Mouse (Mus musculus) cerebellum, adult 2 months (tissue): ENCODE measurements around the gene Prss57. TPM values are rescaled to one million over a fixed set of nuclear protein-coding genes. Genes with fewer than 3 reads are reported as not detected.

Experiments
- DNase-seq, 2 experiments: peaks; one replicate each; pipeline ENCODE4 v3.0.0; 2021
- H3K27ac ChIP-seq: fragments of 200-500 bp; 2 replicates; pipeline ENCODE4 v1.5.1; 2012; ENCODE audit warnings: low read length, control low read depth, inconsistent platforms; ENCODE audit not compliant: insufficient read depth
- H3K27me3 ChIP-seq: fragments of 200-500 bp; 2 replicates; pipeline ENCODE4 v1.6.1; 2012; ENCODE audit warnings: inconsistent platforms, mild to moderate bottlenecking, low read length, moderate library complexity; ENCODE audit not compliant: control insufficient read depth, insufficient read depth
- H3K4me1 ChIP-seq: fragments of 200-500 bp; 2 replicates; pipeline ENCODE4 v1.6.1; 2011; ENCODE audit warnings: low read length; ENCODE audit not compliant: control insufficient read depth, insufficient read depth
- H3K4me3 ChIP-seq: fragments of 200-500 bp; replicated peaks from 2 replicates; pipeline ENCODE3; 2011; ENCODE audit warnings: mild to moderate bottlenecking, low read depth, low read length, control low read depth; ENCODE audit not compliant: insufficient read depth
- CTCF ChIP-seq: fragments of 200-500 bp; IDR thresholded peaks from 2 replicates; pipeline ENCODE4 v1.5.1; 2011; ENCODE audit warnings: low read depth, mild to moderate bottlenecking, control low read depth, low read length, moderate library complexity, borderline replicate concordance; ENCODE audit not compliant: insufficient read depth
- POLR2A ChIP-seq: fragments of 200-500 bp; IDR thresholded peaks from 2 replicates; pipeline ENCODE4 v1.6.1; 2011; ENCODE audit warnings: low read length, control low read depth, borderline replicate concordance; ENCODE audit not compliant: insufficient read depth
- WGBS: fragments of 180-500 bp; shearing (Covaris S2); methylation state at CpG from one replicate; pipeline ENCODE4 v1.1.7; 2018; 5-methylcytosine and 5-hydroxymethylcytosine counted together
- polyA plus RNA-seq: library from polyadenylated mRNA; depleted of rRNA; stranded (reverse); fragments of >200 nt; gene quantifications from 2 replicates; pipeline ENCODE4 v1.2.3, GENCODE M21; 2012

Prss57 gene
- polyA plus RNA-seq, 1 experiment = 0.16 TPM

- H3K4me1 ChIP-seq = peaks cover 28% of the 10 kb centered on the region
- WGBS = 13% methylated on average over 15 of the region's 15 CpGs
- TF ChIP-seq POLR2A = no peak
- peak; percentile 17; the same call in 1 of the 2 replicates for TF ChIP-seq CTCF
- H3K27me3 ChIP-seq = no peaks in the 10 kb centered on the region
- peak; percentile 73 to 78 for DNase-seq
- no peak overlapping the region for H3K4me3 ChIP-seq
- peak overlapping the region; percentile 62 for H3K27ac ChIP-seq
Observed at GRCm38 (mm10) chr10:79743650-79744365, 47.0 kb downstream of the Prss57 start.

- H3K27ac ChIP-seq = peak overlapping the region; percentile 62
- no peaks in the 10 kb centered on the region for H3K27me3 ChIP-seq
- H3K4me1 ChIP-seq = peaks cover 28% of the 10 kb centered on the region
- no peak overlapping the region for H3K4me3 ChIP-seq
- DNase-seq = peak; percentile 44 to 53
- TF ChIP-seq CTCF (no peak), POLR2A (no peak)
- 11% methylated on average over 11 of the region's 11 CpGs for WGBS
Observed at GRCm38 (mm10) chr10:79743161-79743560, 47.6 kb downstream of the Prss57 start.

GRCm38 (mm10) chr10:79740863-79741262 lies 49.9 kb downstream of the Prss57 start:
- no peak for DNase-seq
- WGBS = 54% methylated on average over 11 of the region's 11 CpGs
- TF ChIP-seq POLR2A = no peak
- peak; percentile 24; the same call in 1 of the 2 replicates for TF ChIP-seq CTCF
- H3K4me3 ChIP-seq = no peak overlapping the region
- no peaks in the 10 kb centered on the region for H3K27me3 ChIP-seq
- H3K4me1 ChIP-seq = peaks cover 29% of the 10 kb centered on the region
- H3K27ac ChIP-seq = no peak overlapping the region

- no peak for DNase-seq
- 94% methylated on average over 28 of the region's 28 CpGs for WGBS
- no peak overlapping the region for H3K4me3 ChIP-seq
- no peaks in the 10 kb centered on the region for H3K27me3 ChIP-seq
- peaks cover 19% of the 10 kb centered on the region for H3K4me1 ChIP-seq
- no peak overlapping the region for H3K27ac ChIP-seq
- no peak for TF ChIP-seq POLR2A
- TF ChIP-seq CTCF = no peak
Observed at GRCm38 (mm10) chr10:79739234-79739633, 51.5 kb downstream of the Prss57 start.

GRCm38 (mm10) chr10:79738259-79738658 lies 52.5 kb downstream of the Prss57 start:
- WGBS = 82% methylated on average over 10 of the region's 10 CpGs
- no peak for DNase-seq
- Histone ChIP-seq H3K27ac (no peak overlapping the region), H3K4me1 (peaks cover 10% of the 10 kb centered on the region), H3K27me3 (no peaks in the 10 kb centered on the region), H3K4me3 (no peak overlapping the region)
- peak; percentile 77 for TF ChIP-seq CTCF
- TF ChIP-seq POLR2A = no peak

- Histone ChIP-seq H3K27me3 (no peaks in the 10 kb centered on the region), H3K27ac (no peak overlapping the region), H3K4me1 (peaks cover 3% of the 10 kb centered on the region; the same call in 1 of the 2 replicates), H3K4me3 (no peak overlapping the region)
- no peak for TF ChIP-seq POLR2A
- no peak for TF ChIP-seq CTCF
- DNase-seq = peak; percentile 41 to 47
- 46% methylated on average over 14 of the region's 14 CpGs for WGBS
Observed at GRCm38 (mm10) chr10:79736706-79737105, 54.1 kb downstream of the Prss57 start.

GRCm38 (mm10) chr10:79735361-79735760 lies 55.4 kb downstream of the Prss57 start:
- Histone ChIP-seq H3K4me3 (no peak overlapping the region), H3K27ac (no peak overlapping the region), H3K27me3 (no peaks in the 10 kb centered on the region), H3K4me1 (peaks cover 3% of the 10 kb centered on the region; the same call in 1 of the 2 replicates)
- DNase-seq = peak in 1 of 2 experiments; percentile 43
- 55% methylated on average over 46 of the region's 52 CpGs for WGBS
- no peak for TF ChIP-seq POLR2A
- no peak for TF ChIP-seq CTCF

GRCm38 (mm10) chr10:79733847-79734246 lies 56.9 kb downstream of the Prss57 start:
- WGBS = 95% methylated on average over 15 of the region's 15 CpGs
- DNase-seq = no peak
- Histone ChIP-seq H3K27me3 (no peaks in the 10 kb centered on the region), H3K27ac (no peak overlapping the region), H3K4me1 (peaks cover 7% of the 10 kb centered on the region), H3K4me3 (no peak overlapping the region)
- TF ChIP-seq POLR2A = no peak
- TF ChIP-seq CTCF = no peak
